Comparison of ENCODE assay signal across 25 mouse cellular contexts in genomic region chr16:97544340-97544739, GRCm38 (mm10). TPM values are rescaled to one million over a fixed set of nuclear protein-coding genes. Genes with fewer than 3 reads are reported as not detected.
A peak's percentile ranks its signal among the peaks of the same experiment; 100 is the strongest.
DNase-seq lines count a peak whose midpoint lies in the region; ATAC-seq and TF ChIP-seq lines count a peak whose summit lies in the region.
"Had no signal": no experiment of that assay in that cellular context is flagged by ENCODE, and none has a peak within 500 bp of the region (broad histone marks: within the 10 kb centered on the region; RNA-seq: fewer than 3 reads in every experiment).

No protein-coding gene starts in this region.

- no peaks in the 10 kb centered on the region for H3K27me3 ChIP-seq in stomach, postnatal 0 days (ENCODE audit: control insufficient read depth, insufficient read depth, low read length)
- no peaks in the 10 kb centered on the region for H3K27me3 ChIP-seq in liver, postnatal 0 days (ENCODE audit: insufficient read depth, low read length)
- H3K27me3 ChIP-seq: CH12.LX, Patski had no signal

- ATAC-seq in erythroblast, adult 5-6 weeks (replicated peaks; ENCODE audit: low FRiP score, poor library complexity, severe bottlenecking): 0 out of 2 replicates have a peak, but pooled peaks have one; percentile 22
- ATAC-seq in stomach, postnatal 0 days (ENCODE audit: low FRiP score, low TSS enrichment): peak; percentile 54
- no peak for ATAC-seq in liver, postnatal 0 days
- ATAC-seq: activated CD4-positive, CD25-positive, alpha-beta regulatory T cell, adult 4 months; CD4-positive, CD25-positive, alpha-beta regulatory T cell, adult 4 months; Patski had no signal

- no peak for TF ChIP-seq EP300 in stomach, postnatal 0 days (optimal IDR thresholded peaks at IDR 0.05)
- no peak for TF ChIP-seq EP300 in liver, postnatal 0 days (IDR thresholded peaks at IDR 0.05; ENCODE audit: low read depth)

- H3K4me1 ChIP-seq in stomach, postnatal 0 days (replicated peaks; ENCODE audit: control insufficient read depth, insufficient read depth): no peaks in the 10 kb centered on the region
- no peaks in the 10 kb centered on the region; the same call in none of the 2 replicates for H3K4me1 ChIP-seq in liver, postnatal 0 days (ENCODE audit: insufficient read depth)

- no peak overlapping the region for H3K4me2 ChIP-seq in stomach, postnatal 0 days (replicated peaks; ENCODE audit: low read depth)
- H3K4me2 ChIP-seq in liver, postnatal 0 days (ENCODE audit: low read depth, low read length): no peak overlapping the region

- no peak for TF ChIP-seq CTCF in stomach, postnatal 0 days (IDR thresholded peaks at IDR 0.05; ENCODE audit: low read depth)
- no peak for TF ChIP-seq CTCF in liver, postnatal 0 days (IDR thresholded peaks at IDR 0.05; ENCODE audit: low read depth)

- peak; percentile 55 for DNase-seq in heart, adult 11 months
- DNase-seq in heart, postnatal 4 days: no peak
- no peak for DNase-seq in stomach, postnatal 0 days (ENCODE audit: low spot score)
- no peak for DNase-seq in layer of hippocampus, postnatal 25 days (ENCODE audit: extremely low spot score in 1 of 2, low spot score in 1 of 2)
- DNase-seq in liver, postnatal 0 days: no peak
- DNase-seq: adrenal gland, adult 2 months; adrenal gland, adult 8-10 months; adrenal gland, postnatal 10 days; adrenal gland, postnatal 14 days; adrenal gland, postnatal 25 days; adrenal gland, postnatal 36 days; B cell, adult 2 months; cerebellum, adult 11 months; cerebellum, adult 11-12 months; cerebellum, adult 18-20 months had no signal

- no peaks in the 10 kb centered on the region for H3K9me3 ChIP-seq in stomach, postnatal 0 days (ENCODE audit: control insufficient read depth, low read length)
- no peaks in the 10 kb centered on the region; the same call in 1 of the 2 replicates for H3K9me3 ChIP-seq in liver, postnatal 0 days (ENCODE audit: low read length)
- H3K9me3 ChIP-seq: G1E had no signal

- H3K27ac ChIP-seq in stomach, postnatal 0 days (replicated peaks): no peak overlapping the region
- no peak overlapping the region for H3K27ac ChIP-seq in liver, postnatal 0 days (ENCODE audit: low read depth)

- no peak overlapping the region for H3K4me3 ChIP-seq in stomach, postnatal 0 days (ENCODE audit: low read depth, low read length)
- no peak overlapping the region for H3K4me3 ChIP-seq in liver, postnatal 0 days (ENCODE audit: low read depth, low read length)

- H3K9ac ChIP-seq in stomach, postnatal 0 days (ENCODE audit: low read length): no peak overlapping the region
- no peak overlapping the region for H3K9ac ChIP-seq in liver, postnatal 0 days (replicated peaks)

- no peaks in the 10 kb centered on the region; the same call in 1 of the 2 replicates for H3K36me3 ChIP-seq in stomach, postnatal 0 days (ENCODE audit: control insufficient read depth, insufficient read depth, low read length)
- peaks cover 44% of the 10 kb centered on the region for H3K36me3 ChIP-seq in liver, postnatal 0 days (replicated peaks; ENCODE audit: insufficient read depth, low read length)
- H3K36me3 ChIP-seq: G1E had no signal

- 77% methylated on average over 4 of the region's 4 CpGs for WGBS in stomach, postnatal 0 days
- 76% methylated on average over 4 of the region's 4 CpGs for WGBS in liver, postnatal 0 days (ENCODE audit: insufficient replicate concordance)

RNA-seq across cellular contexts. Expression of gene Fam3b, which starts 29.7 kb away (rescaled TPM):
- not detected for total RNA-seq in heart, postnatal 4 days (2021)
- total RNA-seq in erythroblast, adult 5-6 weeks (2015; ENCODE audit: low replicate concordance): not detected in 2 replicates
- total RNA-seq in erythroblast, adult 5-6 weeks (2017; ENCODE audit: low replicate concordance): not detected in 2 replicates
- polyA plus RNA-seq in stomach, postnatal 0 days (2015; fragmentation: Nextera tagmentation; extraction: Ambion mirVana): 50.6 and 55.3 TPM in 2 replicates
- total RNA-seq in layer of hippocampus, postnatal 25 days (2021): not detected
- 0.15 TPM in 1 of 2 replicates, not detected in the other for polyA plus RNA-seq in liver, postnatal 0 days (2015; fragmentation: Nextera tagmentation; extraction: Ambion mirVana)
- total RNA-seq: adrenal gland, adult 18-20 months; adrenal gland, adult 2 months; adrenal gland, adult 8-10 months; adrenal gland, postnatal 14 days; adrenal gland, postnatal 25 days; adrenal gland, postnatal 36 days; adrenal gland, postnatal 4 days; CH12.LX had no signal
- polyA plus RNA-seq: adrenal gland, adult 2 months; brain, embryonic 14.5 days; C2C12; G1E; Patski had no signal
